Mouse (Mus musculus) MEL (cell line): ENCODE data around the gene Mms19. TPM values are rescaled to one million over a fixed set of nuclear protein-coding genes. Genes with fewer than 3 reads are reported as not detected.

Source experiments
- DNase-seq: peaks from one replicate; pipeline ENCODE4 v3.0.0; 2011; ENCODE audit warnings: low read depth, low spot score
- H3K27ac ChIP-seq: 2 replicates; pipeline ENCODE4 v1.5.1; 2012; ENCODE audit warnings: low read depth, mild to moderate bottlenecking, control low read depth, low read length, moderate library complexity; ENCODE audit not compliant: control insufficient read depth
- H3K27me3 ChIP-seq, 2 experiments: fragments of 150-350 bp in 1 of 2; sonication (generic) in 1 of 2; 2 replicates each; pipeline ENCODE4 v1.6.1; 2012; ENCODE audit warnings: low read length in 2 of 2, mild to moderate bottlenecking in 2 of 2, improper control_type of control experiment in 1 of 2, moderate library complexity in 1 of 2; ENCODE audit not compliant: insufficient read depth in 2 of 2, control insufficient read depth in 1 of 2
- H3K36me3 ChIP-seq, 2 experiments: 2 replicates each; pipeline ENCODE4 v1.6.1; 2012 to 2014; ENCODE audit warnings: low read length in 2 of 2, improper control_type of control experiment in 1 of 2, inconsistent platforms in 1 of 2, mild to moderate bottlenecking in 1 of 2; ENCODE audit not compliant: insufficient read depth in 2 of 2, control insufficient read depth in 1 of 2
- H3K4me1 ChIP-seq, 2 experiments: fragments of 150-350 bp in 1 of 2; sonication (generic) in 1 of 2; 2 replicates each; pipeline ENCODE4 v1.6.1; 2012; ENCODE audit warnings: low read length in 2 of 2, improper control_type of control experiment in 1 of 2, mild to moderate bottlenecking in 1 of 2; ENCODE audit not compliant: insufficient read depth in 2 of 2, control insufficient read depth in 1 of 2
- H3K4me3 ChIP-seq, 2 experiments: fragments of 150-350 bp in 1 of 2; sonication (generic) in 1 of 2; 2 replicates each; pipeline ENCODE4 v1.5.1; 2012; ENCODE audit warnings: low read depth in 2 of 2, low read length in 2 of 2, mild to moderate bottlenecking in 2 of 2, moderate library complexity in 2 of 2, control low read depth in 1 of 2, improper control_type of control experiment in 1 of 2; ENCODE audit not compliant: control insufficient read depth in 1 of 2, insufficient read depth in 1 of 2
- H3K79me2 ChIP-seq: 2 replicates; pipeline ENCODE4 v1.6.1; 2012; ENCODE audit warnings: mild to moderate bottlenecking, low read length, moderate library complexity; ENCODE audit not compliant: control insufficient read depth, poor library complexity, insufficient read depth
- H3K9ac ChIP-seq: 2 replicates; pipeline ENCODE4 v1.6.1; 2012; ENCODE audit warnings: low read depth, mild to moderate bottlenecking, control low read depth, low read length, moderate library complexity; ENCODE audit not compliant: control insufficient read depth, poor library complexity, severe bottlenecking
- H3K9me3 ChIP-seq: fragments of 150-350 bp; sonication (generic); replicated peaks from 2 replicates; pipeline ENCODE4 v1.6.1; 2012; ENCODE audit warnings: mild to moderate bottlenecking, low read length, improper control_type of control experiment, moderate library complexity; ENCODE audit not compliant: insufficient read depth
- BHLHE40 ChIP-seq: IDR thresholded peaks from 2 replicates; pipeline ENCODE4 v1.6.1; 2012; ENCODE audit warnings: low read depth, mild to moderate bottlenecking, inconsistent platforms, low read length, improper control_type of control experiment, borderline replicate concordance
- CHD2 ChIP-seq: IDR thresholded peaks from 2 replicates; pipeline ENCODE4 v1.6.1; 2011; ENCODE audit warnings: low read length, improper control_type of control experiment
- CTCF ChIP-seq, 3 experiments: IDR thresholded peaks in 2 of 3; conservative IDR thresholded peaks in 1 of 3; 2 replicates each; pipeline ENCODE4 v1.5.1; 2011 to 2012; ENCODE audit warnings: low read length in 3 of 3, low read depth in 2 of 3, mild to moderate bottlenecking in 2 of 3, improper control_type of control experiment in 1 of 3, inconsistent platforms in 1 of 3, mixed read lengths in 1 of 3, moderate library complexity in 1 of 3; ENCODE audit not compliant: control insufficient read depth in 1 of 3, insufficient read depth in 1 of 3, poor library complexity in 1 of 3, severe bottlenecking in 1 of 3
- E2F4 ChIP-seq: IDR thresholded peaks from 2 replicates; pipeline ENCODE4 v1.6.1; 2011; ENCODE audit warnings: low read depth, low read length, improper control_type of control experiment, borderline replicate concordance
- EP300 ChIP-seq, 2 experiments: IDR thresholded peaks; 2 replicates each; pipeline ENCODE4 v1.6.1; 2011; ENCODE audit warnings: improper control_type of control experiment in 2 of 2, low read length in 2 of 2, low read depth in 1 of 2, mild to moderate bottlenecking in 1 of 2
- GATA1 ChIP-seq: IDR thresholded peaks from 2 replicates; pipeline ENCODE4 v1.6.1; 2011; ENCODE audit warnings: low read depth, low read length, improper control_type of control experiment
- HCFC1 ChIP-seq: IDR thresholded peaks from 2 replicates; pipeline ENCODE4 v1.6.1; 2012; ENCODE audit warnings: low read depth, mild to moderate bottlenecking, inconsistent platforms, low read length, improper control_type of control experiment, moderate library complexity
- JUND ChIP-seq: IDR thresholded peaks from 2 replicates; pipeline ENCODE4 v1.6.1; 2011; ENCODE audit warnings: low read depth, mild to moderate bottlenecking, improper control_type of control experiment, low read length
- KAT2A ChIP-seq: conservative IDR thresholded peaks from 2 replicates; pipeline ENCODE4 v1.6.1; 2012; ENCODE audit warnings: low read depth, low read length, improper control_type of control experiment, inconsistent platforms
- MAFK ChIP-seq: IDR thresholded peaks from 2 replicates; pipeline ENCODE4 v1.6.1; 2011; ENCODE audit warnings: low read depth, mild to moderate bottlenecking, low read length, improper control_type of control experiment, borderline replicate concordance
- MAX ChIP-seq: IDR thresholded peaks from 2 replicates; pipeline ENCODE4 v1.6.1; 2011; ENCODE audit warnings: low read length, improper control_type of control experiment
- MXI1 ChIP-seq: IDR thresholded peaks from 2 replicates; pipeline ENCODE4 v1.6.1; 2011; ENCODE audit warnings: mild to moderate bottlenecking, low read depth, low read length, improper control_type of control experiment
- MYB ChIP-seq: IDR thresholded peaks from 2 replicates; pipeline ENCODE4 v1.6.1; 2011; ENCODE audit warnings: mild to moderate bottlenecking, low read depth, low read length, improper control_type of control experiment
- MYC ChIP-seq: IDR thresholded peaks from 2 replicates; pipeline ENCODE4 v1.6.1; 2011; ENCODE audit warnings: low read depth, mild to moderate bottlenecking, low read length, improper control_type of control experiment, moderate library complexity
- NRF1 ChIP-seq: IDR thresholded peaks from 2 replicates; pipeline ENCODE4 v1.6.1; 2014; ENCODE audit warnings: low read depth, mild to moderate bottlenecking, inconsistent platforms, low read length, improper control_type of control experiment, moderate library complexity; ENCODE audit not compliant: poor library complexity, insufficient read depth, severe bottlenecking
- POLR2A ChIP-seq, 2 experiments: IDR thresholded peaks; 2 replicates each; pipeline ENCODE4 v1.6.1; 2011 to 2012; ENCODE audit warnings: low read length in 2 of 2, mild to moderate bottlenecking in 2 of 2, control low read depth in 1 of 2, improper control_type of control experiment in 1 of 2, low read depth in 1 of 2, moderate library complexity in 1 of 2; ENCODE audit not compliant: control insufficient read depth in 1 of 2, insufficient read depth in 1 of 2, poor library complexity in 1 of 2
- POLR2AphosphoS5 ChIP-seq: IDR thresholded peaks from 2 replicates; pipeline ENCODE4 v1.6.1; 2012; ENCODE audit warnings: low read depth, borderline replicate concordance, mild to moderate bottlenecking, inconsistent platforms, low read length, moderate library complexity, mixed read lengths
- RCOR1 ChIP-seq: IDR thresholded peaks from 2 replicates; pipeline ENCODE4 v1.6.1; 2012; ENCODE audit warnings: low read depth, mild to moderate bottlenecking, inconsistent platforms, low read length, improper control_type of control experiment
- SIN3A ChIP-seq: IDR thresholded peaks from 2 replicates; pipeline ENCODE4 v1.6.1; 2012; ENCODE audit warnings: low read length, improper control_type of control experiment, inconsistent platforms
- SMC3 ChIP-seq: IDR thresholded peaks from 2 replicates; pipeline ENCODE4 v1.6.1; 2011; ENCODE audit warnings: low read depth, low read length, improper control_type of control experiment
- TAL1 ChIP-seq: IDR thresholded peaks from 2 replicates; pipeline ENCODE4 v1.6.1; 2012; ENCODE audit warnings: mild to moderate bottlenecking, inconsistent platforms, low read length, moderate library complexity, mixed read lengths
- TCF12 ChIP-seq: IDR thresholded peaks from 2 replicates; pipeline ENCODE4 v1.6.1; 2014; ENCODE audit warnings: low read depth, mild to moderate bottlenecking, inconsistent platforms, low read length, improper control_type of control experiment, moderate library complexity
- USF1 ChIP-seq: IDR thresholded peaks from 2 replicates; pipeline ENCODE4 v1.6.1; 2014; ENCODE audit warnings: low read depth, mild to moderate bottlenecking, inconsistent platforms, low read length, improper control_type of control experiment, moderate library complexity
- USF2 ChIP-seq, 2 experiments: IDR thresholded peaks; 2 replicates each; pipeline ENCODE4 v1.6.1; 2011 to 2012; ENCODE audit warnings: improper control_type of control experiment in 2 of 2, low read length in 2 of 2, borderline replicate concordance in 1 of 2, inconsistent platforms in 1 of 2, low read depth in 1 of 2, mild to moderate bottlenecking in 1 of 2; ENCODE audit not compliant: insufficient read depth in 1 of 2
- ZKSCAN1 ChIP-seq: IDR thresholded peaks from 2 replicates; pipeline ENCODE4 v1.6.1; 2012; ENCODE audit warnings: low read depth, mild to moderate bottlenecking, inconsistent platforms, low read length, improper control_type of control experiment, moderate library complexity
- ZMIZ1 ChIP-seq: IDR thresholded peaks from 2 replicates; pipeline ENCODE4 v1.6.1; 2012; ENCODE audit warnings: low read depth, mild to moderate bottlenecking, inconsistent platforms, low read length, improper control_type of control experiment, moderate library complexity
- polyA plus RNA-seq, 2 experiments: library from polyadenylated mRNA; stranded (reverse) in 1 of 2; unstranded in 1 of 2; fragments of >175 nt in 1 of 2; fragments of >200 nt in 1 of 2; gene quantifications; 2 replicates each; pipeline versions ENCODE4 v1.2.1 to v1.2.4; 2012; ENCODE audit warnings: low replicate concordance in 2 of 2, low read depth in 1 of 2; ENCODE audit not compliant: insufficient read length in 2 of 2, insufficient read depth in 1 of 2, missing spikeins in 1 of 2
- total RNA-seq: library from RNA; depleted of rRNA; stranded (reverse); fragments of 300-350 nt; gene quantifications from 2 replicates; pipeline ENCODE4 v1.2.3, GENCODE M21; 2012

Gene Mms19
- total and polyA plus RNA-seq, 3 experiments, result 25.6 to 88.6 TPM; not detected in 1

DNA sequence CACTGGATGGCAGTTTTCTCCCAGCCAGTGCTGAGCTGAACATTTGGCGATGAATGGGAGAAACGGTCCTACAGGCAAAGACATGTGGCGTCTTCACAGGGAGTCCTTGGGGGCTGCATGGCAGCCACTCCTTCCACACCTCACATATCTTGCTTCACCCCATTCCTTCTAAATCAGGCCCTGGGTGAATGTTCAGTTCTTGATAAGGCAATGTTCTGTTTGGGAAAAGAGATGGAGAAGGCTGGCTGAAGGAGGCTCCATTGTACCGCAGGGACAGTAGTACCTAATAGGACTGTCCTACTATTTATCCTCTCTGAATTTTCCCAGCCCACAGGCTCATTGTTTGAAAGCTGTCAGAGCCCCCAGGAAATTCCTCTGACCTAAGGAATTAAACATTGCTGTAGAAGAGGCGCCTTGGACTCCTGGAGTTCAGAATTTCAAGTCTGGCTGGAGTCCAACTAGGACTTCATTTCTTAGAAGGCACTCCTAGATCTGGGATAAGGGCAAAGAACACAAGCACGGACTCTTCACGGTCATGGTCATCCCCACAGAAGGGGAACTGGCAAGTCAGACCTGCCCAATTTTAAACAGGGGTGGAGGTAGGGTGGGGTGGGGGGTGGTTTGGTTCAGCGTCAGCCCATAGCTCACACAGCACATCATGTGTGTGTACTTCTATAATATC lies 73.7 kb downstream of the Mms19 start:
- peak overlapping the region; percentile 45 for H3K9ac ChIP-seq
- peak; percentile 79 for DNase-seq
- H3K4me3 ChIP-seq, result peak overlapping the region; percentile 14 to 16
- H3K9me3 ChIP-seq, result no peaks in the 10 kb centered on the region
- peaks cover 14 to 41% of the 10 kb centered on the region in 2 experiments for H3K4me1 ChIP-seq
- TF ChIP-seq POLR2A (IDR thresholded peaks at IDR 0.05; ENCODE audit: control insufficient read depth in 1 of 2, insufficient read depth in 1 of 2, low read depth in 1 of 2, low read length in 2 of 2, poor library complexity in 1 of 2), result 0 out of 4 replicates have a peak, but pooled peaks of 1 of the 2 experiments have one; percentile 26
- no peak for TF ChIP-seq MYB
- TF ChIP-seq RCOR1, result peak; percentile 41; the same call in 1 of the 2 replicates
- peak; percentile 78; the same call in 1 of the 2 replicates for TF ChIP-seq MYC
- TF ChIP-seq EP300 (IDR thresholded peaks at IDR 0.05; ENCODE audit: low read depth in 1 of 2, low read length in 2 of 2), result peak in 1 of 2 experiments; percentile 8; a peak in 2 of 4 replicates
- TF ChIP-seq TCF12, result 0 out of 2 replicates have a peak, but pooled peaks have one; percentile 15
- peak; percentile 23; the same call in 1 of the 2 replicates for TF ChIP-seq MXI1
- TF ChIP-seq ZMIZ1, result peak; percentile 77; the same call in 1 of the 2 replicates
- no peak for TF ChIP-seq CTCF (IDR thresholded peaks at IDR 0.05 in 2 of 3, conservative IDR thresholded peaks at IDR 0.05 in 1 of 3; ENCODE audit: control insufficient read depth in 1 of 3, insufficient read depth in 1 of 3, low read depth in 2 of 3, low read length in 3 of 3, poor library complexity in 1 of 3, severe bottlenecking in 1 of 3)
- TF ChIP-seq SIN3A, result peak; percentile 50
- TF ChIP-seq MAX, result peak; percentile 58; the same call in 1 of the 2 replicates
- peak; percentile 60 for TF ChIP-seq GATA1
- no peak for TF ChIP-seq USF2 (IDR thresholded peaks at IDR 0.05; ENCODE audit: borderline replicate concordance in 1 of 2, insufficient read depth in 1 of 2, low read depth in 1 of 2, low read length in 2 of 2)
- TF ChIP-seq HCFC1, result no peak
- 0 out of 2 replicates have a peak, but pooled peaks have one; percentile 7 for TF ChIP-seq NRF1
- TF ChIP-seq TAL1, result peak; percentile 20; the same call in 1 of the 2 replicates
- H3K79me2 ChIP-seq, result peaks cover 3% of the 10 kb centered on the region
- H3K36me3 ChIP-seq, result peaks cover 0 to 42% of the 10 kb centered on the region in 2 experiments; a peak in 2 of 4 replicates
- H3K27ac ChIP-seq, result peak overlapping the region; percentile 77
- no peaks in the 10 kb centered on the region for H3K27me3 ChIP-seq

- Histone ChIP-seq H3K9me3 (no peaks in the 10 kb centered on the region), H3K36me3 (peaks cover 0 to 47% of the 10 kb centered on the region in 2 experiments; a peak in 2 of 4 replicates), H3K27ac (peak overlapping the region; percentile 77), H3K9ac (peak overlapping the region; percentile 45), H3K4me3 (peak overlapping the region; percentile 14 to 16), H3K27me3 (no peaks in the 10 kb centered on the region), H3K79me2 (no peaks in the 10 kb centered on the region; the same call in 1 of the 2 replicates), H3K4me1 (peaks cover 14 to 45% of the 10 kb centered on the region in 2 experiments)
- peak; percentile 84 for DNase-seq
- TF ChIP-seq POLR2AphosphoS5, result no peak
- no peak for TF ChIP-seq KAT2A
- peak; percentile 59; the same call in 1 of the 2 replicates for TF ChIP-seq MAX
- no peak for TF ChIP-seq POLR2A (IDR thresholded peaks at IDR 0.05; ENCODE audit: control insufficient read depth in 1 of 2, insufficient read depth in 1 of 2, low read depth in 1 of 2, low read length in 2 of 2, poor library complexity in 1 of 2)
- TF ChIP-seq BHLHE40, result 0 out of 2 replicates have a peak, but pooled peaks have one; percentile 16
- 0 out of 2 replicates have a peak, but pooled peaks have one; percentile 16 for TF ChIP-seq MAFK
- TF ChIP-seq USF1, result no peak
- no peak for TF ChIP-seq SMC3
- peak; percentile 58 for TF ChIP-seq TAL1
- peak; percentile 85; the same call in 1 of the 2 replicates for TF ChIP-seq JUND
- no peak for TF ChIP-seq CHD2
- 0 out of 2 replicates have a peak, but pooled peaks have one; percentile 18 for TF ChIP-seq HCFC1
- no peak for TF ChIP-seq E2F4
- no peak for TF ChIP-seq USF2 (IDR thresholded peaks at IDR 0.05; ENCODE audit: borderline replicate concordance in 1 of 2, insufficient read depth in 1 of 2, low read depth in 1 of 2, low read length in 2 of 2)
- TF ChIP-seq ZKSCAN1, result no peak
- TF ChIP-seq ZMIZ1, result no peak
Measured at GRCm38 (mm10) chr19:41906311-41907078, 74.5 kb downstream of the Mms19 start.
